Mouse (Mus musculus) neutrophil, adult 5-6 weeks (primary cell): Measurements from ENCODE around the gene Pip4k2c. TPM values are rescaled to one million over a fixed set of nuclear protein-coding genes. Genes with fewer than 3 reads are reported as not detected.

Experiments used
- ATAC-seq: fragments of 151-379, 151-347 bp; 2 replicates; pipeline ENCODE4 v1.8.0; 2017; ENCODE audit warnings: mild to moderate bottlenecking, moderate TSS enrichment; ENCODE audit not compliant: insufficient number of reproducible peaks, poor library complexity, low FRiP score, severe bottlenecking; ENCODE audit errors: extremely low read depth
- total RNA-seq: library from RNA; stranded (forward); fragments of 200-1000 nt; gene quantifications from 2 replicates; pipeline ENCODE4 v1.2.3, GENCODE M21; 2017

Gene Pip4k2c
- total RNA-seq, result 36.5 and 37.1 TPM in 2 replicates

GRCm38 (mm10) chr10:127211414-127211854 lies at the start of gene Pip4k2c:
Gene Pip4k2c (minus strand): TSS chr10:127211585.
- ATAC-seq, result peak; percentile 81

- no peak for ATAC-seq
These were observed 47.1 kb upstream of the Pip4k2c start for GRCm38 (mm10) chr10:127258489-127258888.

GRCm38 (mm10) chr10:127257790-127258189 lies 46.4 kb upstream of the Pip4k2c start:
- ATAC-seq, result no peak

- no peak for ATAC-seq
These were observed 44.4 kb upstream of the Pip4k2c start for GRCm38 (mm10) chr10:127255625-127256345.

- no peak for ATAC-seq
These were observed 39.4 kb upstream of the Pip4k2c start for GRCm38 (mm10) chr10:127250810-127251209.

GRCm38 (mm10) chr10:127238241-127238824 lies 26.9 kb upstream of the Pip4k2c start:
- ATAC-seq, result no peak

- no peak for ATAC-seq
These were observed 25.2 kb upstream of the Pip4k2c start for GRCm38 (mm10) chr10:127236541-127236940.

GRCm38 (mm10) chr10:127233141-127233540 lies 21.8 kb upstream of the Pip4k2c start:
- ATAC-seq, result no peak

- ATAC-seq, result no peak
These were observed 20.4 kb upstream of the Pip4k2c start for GRCm38 (mm10) chr10:127231741-127232140.

- ATAC-seq, result no peak
These were observed 19.3 kb upstream of the Pip4k2c start for GRCm38 (mm10) chr10:127230693-127231092.

- ATAC-seq, result peak; percentile 69
These were observed 17.5 kb upstream of the Pip4k2c start for GRCm38 (mm10) chr10:127228897-127229296.

- no peak for ATAC-seq
These were observed 15.8 kb upstream of the Pip4k2c start for GRCm38 (mm10) chr10:127227163-127227562.

GRCm38 (mm10) chr10:127226318-127226895 lies 15.0 kb upstream of the Pip4k2c start:
- ATAC-seq, result no peak

- peak; percentile 66; the same call in 1 of the 2 replicates for ATAC-seq
These were observed 14.3 kb upstream of the Pip4k2c start for GRCm38 (mm10) chr10:127225732-127226131.

GRCm38 (mm10) chr10:127225213-127225612 lies 13.8 kb upstream of the Pip4k2c start:
- no peak for ATAC-seq

- no peak for ATAC-seq
These were observed 7.0 kb upstream of the Pip4k2c start for GRCm38 (mm10) chr10:127218339-127218738.

GRCm38 (mm10) chr10:127217177-127217576 lies 5.8 kb upstream of the Pip4k2c start:
- no peak for ATAC-seq

GRCm38 (mm10) chr10:127216456-127216855 lies 5.1 kb upstream of the Pip4k2c start:
- ATAC-seq, result no peak

GRCm38 (mm10) chr10:127214422-127214803 lies 3.0 kb upstream of the Pip4k2c start:
- no peak for ATAC-seq
